Mouse (Mus musculus) testis, adult 2 months (tissue): ENCODE measurements around the gene Methig1.

Experiments
- CTCF ChIP-seq: fragments of 200-500 bp; IDR thresholded peaks from 2 replicates; pipeline ENCODE4 v1.5.1; 2012; ENCODE audit warnings: low read depth, mild to moderate bottlenecking, inconsistent platforms, low read length, moderate library complexity; ENCODE audit not compliant: control insufficient read depth, insufficient read depth, insufficient replicate concordance
- POLR2A ChIP-seq: fragments of 200-500 bp; IDR thresholded peaks from 2 replicates; pipeline ENCODE4 v1.6.1; 2012; ENCODE audit warnings: low read depth, mild to moderate bottlenecking, inconsistent platforms, low read length, moderate library complexity; ENCODE audit not compliant: control insufficient read depth

- TF ChIP-seq CTCF (no peak), POLR2A (no peak)
Measured at GRCm38 (mm10) chr15:100325235-100325634, 27.7 kb upstream of the Methig1 start.
